Comparison of ENCODE assay signal across 10 mouse cellular contexts in the genomic region with DNA sequence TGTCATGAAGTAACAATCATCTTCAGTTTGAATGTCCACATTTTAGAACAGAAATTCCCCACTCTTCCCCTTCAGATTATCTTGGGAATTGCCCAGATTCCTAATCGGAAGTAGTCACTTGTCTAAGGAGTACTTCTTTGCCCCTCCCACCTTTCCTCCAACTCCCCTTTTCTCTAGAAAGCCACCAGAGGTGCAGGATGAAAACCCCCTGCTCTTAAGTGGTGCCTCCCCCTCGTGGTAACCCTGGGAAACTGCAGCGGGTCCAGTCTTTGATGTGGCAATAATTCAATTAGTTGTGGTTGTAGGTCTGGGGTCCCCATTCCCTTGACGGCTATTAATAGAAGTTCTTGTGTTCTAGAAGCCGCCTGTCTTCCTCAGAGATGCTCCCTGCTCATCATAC.
A peak's percentile ranks its signal among the peaks of the same experiment; 100 is the strongest.
DNase-seq lines count a peak whose midpoint lies in the region; ATAC-seq and TF ChIP-seq lines count a peak whose summit lies in the region.
"Had no signal": no experiment of that assay in that cellular context is flagged by ENCODE, and none has a peak within 500 bp of the region (broad histone marks: within the 10 kb centered on the region; RNA-seq: fewer than 3 reads in every experiment).

No protein-coding gene starts in this region.

- ATAC-seq in kidney, embryonic 16.5 days (ENCODE audit: low FRiP score, low TSS enrichment) = no peak
- ATAC-seq in monocyte, adult 5-6 weeks (replicated peaks; ENCODE audit: insufficient number of reproducible peaks, low FRiP score, low TSS enrichment, poor library complexity, severe bottlenecking) = no peak

- H3K4me2 ChIP-seq in kidney, embryonic 16.5 days (replicated peaks; ENCODE audit: low read depth, low read length) = no peak overlapping the region
- H3K4me2 ChIP-seq in CH12.LX (ENCODE audit: insufficient read depth, low read depth, poor library complexity, severe bottlenecking) = no peak overlapping the region; the same call in 1 of the 2 replicates
- H3K4me2 ChIP-seq: embryonic facial prominence, embryonic 15.5 days; liver, embryonic 13.5 days had no signal

- WGBS in kidney, embryonic 16.5 days = 20% methylated on average over 5 of the region's 5 CpGs

- intact Hi-C loops in left cerebral cortex, postnatal 14 days (cut with DNase I) = no loop called here

- in situ Hi-C loops in CH12.LX (cut with MboI; ENCODE audit: low pct_ligation_motif_present, low pct_unique_long_range_greater_than_20kb, low sequenced_read_pairs) = no loop called here

- DNase-seq in kidney, adult 18-20 months = peak; percentile 31
- peak; percentile 48 for DNase-seq in CH12.LX (ENCODE audit: extremely low read depth)
- DNase-seq in WW6 (ENCODE audit: low read depth, low spot score) = peak; percentile 33
- peak; percentile 36 for DNase-seq in heart, adult 9 months (ENCODE audit: low spot score in 2 of 2)
- DNase-seq in naive thymus-derived CD4-positive, alpha-beta T cell, adult 2 months (ENCODE audit: low read depth) = peak; percentile 6
- DNase-seq in left cerebral cortex, postnatal 14 days (ENCODE audit: low spot score in 2 of 2) = no peak
- DNase-seq: liver, embryonic 13.5 days had no signal

- H3K4me3 ChIP-seq in kidney, embryonic 16.5 days (ENCODE audit: low read length) = no peak overlapping the region
- no peak overlapping the region for H3K4me3 ChIP-seq in CH12.LX (replicated peaks in 1 of 3; ENCODE audit: low read depth in 2 of 3, low read length in 2 of 3, poor library complexity in 1 of 3)
- H3K4me3 ChIP-seq: embryonic facial prominence, embryonic 15.5 days; liver, embryonic 13.5 days had no signal

- no peaks in the 10 kb centered on the region for H3K79me2 ChIP-seq in CH12.LX (replicated peaks; ENCODE audit: control insufficient read depth, extremely low read depth, insufficient read depth, poor library complexity, severe bottlenecking)

- no peaks in the 10 kb centered on the region for H3K4me1 ChIP-seq in kidney, embryonic 16.5 days (ENCODE audit: insufficient read depth, low read length)
- H3K4me1 ChIP-seq in CH12.LX (ENCODE audit: control insufficient read depth in 1 of 2, insufficient read depth in 2 of 2) = peaks cover 0 to 9% of the 10 kb centered on the region in 2 experiments; a peak in 2 of 4 replicates
- H3K4me1 ChIP-seq: liver, embryonic 13.5 days had no signal

- TF ChIP-seq EP300 in CH12.LX (IDR thresholded peaks at IDR 0.05; ENCODE audit: low read length) = no peak

- dilution Hi-C loops in CH12.LX (cut with MboI; ENCODE audit: extremely low pct_ligation_motif_present, extremely low pct_unique_long_range_greater_than_20kb, low sequenced_read_pairs) = no loop called here

- TF ChIP-seq RAD21 in CH12.LX (IDR thresholded peaks at IDR 0.05; ENCODE audit: low read depth, low read length) = peak; percentile 77

- TF ChIP-seq CTCF in CH12.LX (conservative IDR thresholded peaks at IDR 0.05 in 1 of 2, IDR thresholded peaks at IDR 0.05 in 1 of 2; ENCODE audit: low read depth in 2 of 2, low read length in 2 of 2) = peak; percentile 56 to 88

- H3K27ac ChIP-seq in kidney, embryonic 16.5 days (ENCODE audit: low read length) = no peak overlapping the region
- no peak overlapping the region for H3K27ac ChIP-seq in CH12.LX (ENCODE audit: insufficient read depth, low read depth)
- H3K27ac ChIP-seq: embryonic facial prominence, embryonic 15.5 days; liver, embryonic 13.5 days had no signal

- H3K27me3 ChIP-seq in kidney, embryonic 16.5 days (ENCODE audit: insufficient read depth, low read length) = no peaks in the 10 kb centered on the region
- H3K27me3 ChIP-seq in CH12.LX (replicated peaks) = no peaks in the 10 kb centered on the region
- H3K27me3 ChIP-seq: embryonic facial prominence, embryonic 15.5 days; liver, embryonic 13.5 days had no signal

- H3K9ac ChIP-seq in kidney, embryonic 16.5 days (replicated peaks; ENCODE audit: low read length) = no peak overlapping the region
- no peak overlapping the region for H3K9ac ChIP-seq in CH12.LX (ENCODE audit: insufficient read depth, low read depth)
- H3K9ac ChIP-seq: embryonic facial prominence, embryonic 15.5 days; liver, embryonic 13.5 days had no signal

- TF ChIP-seq POLR2A in CH12.LX (IDR thresholded peaks at IDR 0.05; ENCODE audit: low read depth, low read length) = no peak

- no peaks in the 10 kb centered on the region for H3K36me3 ChIP-seq in kidney, embryonic 16.5 days (ENCODE audit: insufficient read depth, low read length)
- H3K36me3 ChIP-seq in CH12.LX (replicated peaks in 1 of 2; ENCODE audit: control insufficient read depth in 1 of 2, insufficient read depth in 1 of 2, low read length in 1 of 2) = no peaks in the 10 kb centered on the region
- H3K36me3 ChIP-seq: embryonic facial prominence, embryonic 15.5 days; liver, embryonic 13.5 days had no signal

- no peaks in the 10 kb centered on the region for H3K9me3 ChIP-seq in kidney, embryonic 16.5 days (ENCODE audit: low read length)
- no peaks in the 10 kb centered on the region for H3K9me3 ChIP-seq in CH12.LX (replicated peaks; ENCODE audit: low read length)
- H3K9me3 ChIP-seq: embryonic facial prominence, embryonic 15.5 days; liver, embryonic 13.5 days had no signal

TF ChIP-seq in CH12.LX, 34 proteins besides CTCF, POLR2A, EP300 and RAD21:
- 0 out of 2 replicates have a peak, but pooled peaks have one; percentile 36 for TF ChIP-seq MAZ (IDR thresholded peaks at IDR 0.05; ENCODE audit: low read depth, low read length)
- peak; percentile 89 for TF ChIP-seq SMC3 (IDR thresholded peaks at IDR 0.05; ENCODE audit: low read depth, low read length)
- TF ChIP-seq ZC3H11A (IDR thresholded peaks at IDR 0.05; ENCODE audit: low read depth, low read length) = peak; percentile 41; the same call in 1 of the 2 replicates
- 0 out of 2 replicates have a peak, but pooled peaks have one; percentile 17 for TF ChIP-seq NELFE (IDR thresholded peaks at IDR 0.05; ENCODE audit: low read depth, low read length)
- TF ChIP-seq ZMIZ1 (IDR thresholded peaks at IDR 0.05; ENCODE audit: low read depth, low read length) = no peak
- TF ChIP-seq ELF1 (IDR thresholded peaks at IDR 0.05; ENCODE audit: low read depth, low read length) = no peak
TF ChIP-seq in CH12.LX: peak in this region for 4.

Comparison
In these comparisons a context has a peak if more than half of its experiments do, and no peak if none do; other contexts are left out.
1. DNase-seq: peak in kidney, adult 18-20 months (single experiment), CH12.LX (single experiment), WW6 (single experiment), heart, adult 9 months (2 of 2) and naive thymus-derived CD4-positive, alpha-beta T cell, adult 2 months (single experiment); none in left cerebral cortex, postnatal 14 days (0 of 2).